Mouse (Mus musculus) stomach, embryonic 15.5 days (tissue): ENCODE data around the gene Mrgprd. TPM values are rescaled to one million over a fixed set of nuclear protein-coding genes. Genes with fewer than 3 reads are reported as not detected.

Experiments
- ATAC-seq: fragments of 200-750 bp; cut with Nextera tagmentation; 2 replicates; pipeline ENCODE4 v1.8.0; 2017; ENCODE audit warnings: low read depth, moderate number of reproducible peaks, moderate TSS enrichment; ENCODE audit not compliant: insufficient read depth, low FRiP score
- H3K27ac ChIP-seq: fragments of 300-500 bp; sonication (generic); 2 replicates; pipeline ENCODE4 v1.5.1; 2015; ENCODE audit warnings: mild to moderate bottlenecking, inconsistent platforms
- H3K27me3 ChIP-seq: fragments of 300-500 bp; sonication (generic); replicated peaks from 2 replicates; pipeline ENCODE4 v1.6.1; 2015; ENCODE audit warnings: inconsistent platforms
- H3K36me3 ChIP-seq: fragments of 300-500 bp; sonication (generic); 2 replicates; pipeline ENCODE4 v1.6.1; 2015; ENCODE audit warnings: inconsistent platforms
- H3K4me1 ChIP-seq: fragments of 300-500 bp; sonication (generic); 2 replicates; pipeline ENCODE4 v1.6.1; 2015; ENCODE audit warnings: inconsistent platforms
- H3K4me2 ChIP-seq: fragments of 300-500 bp; sonication (generic); 2 replicates; pipeline ENCODE4 v1.6.1; 2015; ENCODE audit warnings: mild to moderate bottlenecking, inconsistent platforms
- H3K4me3 ChIP-seq: fragments of 300-500 bp; sonication (generic); replicated peaks from 2 replicates; pipeline ENCODE4 v1.5.1; 2015; ENCODE audit warnings: inconsistent platforms
- H3K9ac ChIP-seq: fragments of 300-500 bp; sonication (generic); 2 replicates; pipeline ENCODE4 v1.6.1; 2015; ENCODE audit warnings: inconsistent platforms
- H3K9me3 ChIP-seq: fragments of 300-500 bp; sonication (generic); 2 replicates; pipeline ENCODE4 v1.6.1; 2016; ENCODE audit warnings: inconsistent platforms
- WGBS: fragments of 180-500 bp; shearing (Covaris S2); methylation state at CpG from one replicate; pipeline ENCODE4 v1.1.7; 2015; 5-methylcytosine and 5-hydroxymethylcytosine counted together
- polyA plus RNA-seq: library from polyadenylated mRNA; unstranded; fragments of >200 nt; fragmentation: Nextera tagmentation; extraction: Ambion mirVana; gene quantifications from 2 replicates; pipeline ENCODE4 v1.2.1, GENCODE M21; 2015

Gene Mrgprd
- polyA plus RNA-seq, 1 experiment from 2014 or later = not detected

DNA sequence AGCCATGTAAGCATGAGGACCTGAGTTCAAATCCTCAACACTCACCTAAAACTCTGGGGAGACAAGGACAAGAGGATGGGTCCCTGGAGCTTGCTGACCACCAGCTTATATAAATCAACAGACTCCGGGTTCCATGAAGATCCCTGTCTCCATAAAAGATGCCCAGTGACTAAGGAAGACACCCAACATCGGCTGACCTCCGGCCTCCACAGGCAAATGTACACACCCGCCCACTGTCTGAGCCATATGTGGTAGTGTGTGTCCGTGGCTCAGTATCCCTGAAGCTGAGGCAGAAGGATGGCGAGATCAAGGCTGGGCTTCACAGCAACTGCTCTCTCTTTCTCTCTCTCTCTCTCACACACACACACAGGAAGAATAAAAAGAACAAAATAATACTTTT lies 19.3 kb downstream of the Mrgprd start:
- H3K4me2 ChIP-seq = no peak overlapping the region
- no peak overlapping the region for H3K9ac ChIP-seq
- H3K27ac ChIP-seq = no peak overlapping the region
- H3K4me1 ChIP-seq = peaks cover 15% of the 10 kb centered on the region; the same call in 1 of the 2 replicates
- H3K27me3 ChIP-seq = no peaks in the 10 kb centered on the region
- H3K9me3 ChIP-seq = no peaks in the 10 kb centered on the region
- WGBS = 82% methylated on average over 6 of the region's 6 CpGs
- no peak for ATAC-seq
- H3K4me3 ChIP-seq = no peak overlapping the region
- H3K36me3 ChIP-seq = no peaks in the 10 kb centered on the region

DNA sequence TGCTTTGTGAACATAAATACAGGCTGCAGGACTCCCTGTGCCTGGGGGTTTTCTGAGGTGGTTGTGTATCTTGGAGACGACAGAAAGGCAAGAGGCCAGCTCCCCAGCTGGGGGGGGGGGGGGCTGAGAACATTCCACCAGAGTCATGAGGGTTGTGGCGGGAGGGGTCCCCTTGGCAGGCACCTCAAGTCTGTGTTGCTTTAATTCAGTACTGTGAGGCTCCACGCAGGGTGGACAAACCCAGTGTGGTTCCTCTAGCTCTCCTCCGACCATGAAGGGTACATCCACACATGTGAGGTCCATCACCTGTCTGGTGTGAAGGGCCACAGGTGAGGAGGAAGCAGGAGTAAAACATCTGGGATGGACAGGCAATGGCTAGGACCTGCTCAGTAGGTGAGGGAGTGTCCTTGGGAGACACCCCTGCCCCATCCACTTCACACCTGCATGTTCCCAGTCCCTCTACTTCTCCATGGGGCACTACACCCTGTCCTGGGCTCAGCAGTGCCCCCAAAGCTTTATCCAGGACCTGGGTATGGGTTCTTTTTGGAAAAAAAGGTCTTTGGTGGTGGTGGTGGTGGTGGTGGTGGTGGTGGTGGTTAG lies 19.9 kb downstream of the Mrgprd start:
- 51% methylated on average over 4 of the region's 4 CpGs for WGBS
- Histone ChIP-seq H3K9ac (no peak overlapping the region), H3K27ac (no peak overlapping the region), H3K4me1 (peaks cover 15% of the 10 kb centered on the region; the same call in 1 of the 2 replicates), H3K4me3 (no peak overlapping the region), H3K4me2 (no peak overlapping the region), H3K36me3 (no peaks in the 10 kb centered on the region), H3K27me3 (no peaks in the 10 kb centered on the region), H3K9me3 (no peaks in the 10 kb centered on the region)
- ATAC-seq = no peak

DNA sequence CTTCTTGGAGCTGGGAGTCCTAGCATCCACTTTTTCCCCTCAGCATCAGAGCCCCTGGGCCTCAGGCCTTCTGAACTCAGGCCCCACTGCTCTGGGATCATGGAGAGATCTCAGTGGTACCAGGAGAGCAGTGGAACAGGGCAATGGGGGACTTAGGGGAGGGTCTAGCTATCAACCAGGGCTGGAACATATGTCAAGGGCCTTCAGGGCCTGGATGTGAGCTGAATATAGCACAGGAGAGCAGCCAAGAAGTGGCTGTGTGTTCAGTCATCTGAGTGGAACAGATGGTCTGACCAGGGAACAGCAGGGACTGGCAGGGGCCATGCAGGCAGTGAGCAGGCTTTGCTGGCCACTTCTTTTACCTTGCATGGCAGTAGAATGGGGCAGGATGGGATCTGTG lies 20.6 kb downstream of the Mrgprd start:
- Histone ChIP-seq H3K9ac (no peak overlapping the region), H3K27me3 (no peaks in the 10 kb centered on the region), H3K4me1 (peaks cover 10% of the 10 kb centered on the region; the same call in 1 of the 2 replicates), H3K9me3 (no peaks in the 10 kb centered on the region), H3K4me2 (no peak overlapping the region), H3K36me3 (no peaks in the 10 kb centered on the region), H3K4me3 (no peak overlapping the region), H3K27ac (no peak overlapping the region)
- no peak for ATAC-seq

DNA sequence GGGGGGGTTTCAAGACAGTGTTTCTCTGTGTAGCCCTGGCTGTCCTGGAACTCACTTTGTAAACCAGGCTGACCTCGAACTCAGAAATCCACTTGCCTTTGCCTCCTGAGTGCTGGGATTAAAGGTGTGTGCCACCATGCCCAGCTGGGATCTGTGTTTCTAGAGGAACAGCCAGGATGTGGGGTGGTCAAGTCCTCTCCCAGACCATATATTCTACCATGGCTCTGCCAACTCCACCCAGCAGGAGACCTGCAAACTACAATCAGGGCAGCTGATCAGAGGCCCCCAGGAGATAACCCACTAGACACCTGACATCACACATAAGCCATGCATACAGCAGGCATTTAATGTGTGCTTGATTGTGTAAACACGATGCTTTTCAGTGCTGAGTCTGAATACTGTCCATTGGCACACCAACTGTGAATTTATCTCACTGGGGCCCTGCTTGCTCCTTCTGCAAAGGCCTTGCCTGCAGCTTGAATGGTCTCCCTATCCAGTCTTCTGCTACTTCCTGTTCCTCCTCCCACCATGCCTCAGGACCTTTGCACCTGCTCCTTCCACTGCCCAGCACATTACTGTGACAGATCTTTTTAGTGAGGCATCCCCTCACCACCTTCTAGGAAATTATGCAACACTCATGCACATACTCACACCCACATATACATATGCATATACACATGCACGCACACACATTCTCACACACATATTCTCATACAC lies 21.1 kb downstream of the Mrgprd start:
- Histone ChIP-seq H3K4me1 (peaks cover 10% of the 10 kb centered on the region; the same call in 1 of the 2 replicates), H3K4me2 (no peak overlapping the region), H3K9ac (no peak overlapping the region), H3K27me3 (no peaks in the 10 kb centered on the region), H3K36me3 (no peaks in the 10 kb centered on the region), H3K4me3 (no peak overlapping the region), H3K9me3 (no peaks in the 10 kb centered on the region), H3K27ac (no peak overlapping the region)
- 90% methylated on average over 3 of the region's 3 CpGs for WGBS
- no peak for ATAC-seq

DNA sequence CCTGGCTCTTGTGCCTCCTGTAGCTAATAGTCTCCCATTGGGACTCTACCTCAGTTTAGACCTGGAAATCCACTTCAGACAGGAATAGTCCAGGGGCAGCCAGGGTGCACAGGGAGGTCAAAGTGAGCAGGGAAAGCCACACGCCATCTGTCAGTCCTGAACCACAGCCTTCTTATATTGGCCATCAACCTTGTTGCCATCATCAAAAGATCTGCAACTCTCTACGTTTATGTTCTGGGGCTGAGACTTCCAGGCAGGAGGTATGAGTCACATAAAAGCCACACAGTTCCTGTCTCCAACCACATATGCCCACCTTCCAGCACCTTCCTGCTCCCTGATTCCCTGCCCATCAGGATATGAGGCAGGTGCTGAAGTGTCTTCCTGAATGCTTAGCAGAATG lies 23.3 kb downstream of the Mrgprd start:
- Histone ChIP-seq H3K4me2 (no peak overlapping the region), H3K9ac (no peak overlapping the region), H3K36me3 (no peaks in the 10 kb centered on the region), H3K9me3 (no peaks in the 10 kb centered on the region), H3K27ac (no peak overlapping the region), H3K27me3 (no peaks in the 10 kb centered on the region), H3K4me1 (0 out of 2 replicates have a peak, but pooled peaks cover 1% of the 10 kb centered on the region), H3K4me3 (no peak overlapping the region)
- ATAC-seq = no peak
- WGBS = 65% methylated on average over 2 of the region's 2 CpGs

DNA sequence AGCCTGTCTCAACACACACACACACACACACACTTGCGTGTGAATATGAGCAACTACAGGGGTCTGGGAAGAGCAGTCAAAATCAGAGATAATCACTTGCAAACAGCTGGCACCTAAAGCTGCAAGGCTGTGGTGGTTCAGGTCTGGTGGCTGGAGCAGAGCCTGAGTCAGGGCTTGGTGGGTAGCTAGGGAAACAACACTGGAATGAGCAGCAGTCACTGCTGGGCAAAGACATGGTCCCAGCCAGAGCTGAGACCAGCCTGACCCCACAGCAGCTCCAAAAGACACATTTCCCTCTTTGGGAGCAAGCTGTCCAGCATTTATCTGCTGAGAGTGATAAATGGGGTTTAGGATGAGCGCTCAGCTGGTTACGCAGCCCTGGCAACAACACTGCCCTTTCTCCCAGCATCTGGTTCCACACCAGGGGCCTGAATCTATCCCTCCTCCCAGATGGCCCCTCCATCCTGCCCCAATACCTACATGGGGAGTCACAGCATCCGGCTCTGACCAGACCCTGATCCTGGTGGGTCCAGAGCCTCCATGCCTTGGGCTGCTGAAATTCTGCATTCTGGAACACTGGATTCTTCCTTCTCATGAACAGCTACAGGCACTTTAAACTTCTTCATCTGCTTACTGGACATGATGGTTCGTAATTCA lies 25.7 kb downstream of the Mrgprd start:
- Histone ChIP-seq H3K9me3 (no peaks in the 10 kb centered on the region), H3K4me1 (no peaks in the 10 kb centered on the region), H3K9ac (no peak overlapping the region), H3K4me2 (no peak overlapping the region), H3K4me3 (no peak overlapping the region), H3K27me3 (no peaks in the 10 kb centered on the region), H3K36me3 (no peaks in the 10 kb centered on the region), H3K27ac (no peak overlapping the region)
- ATAC-seq = no peak
- WGBS = 75% methylated on average over 5 of the region's 5 CpGs

Other genes with a start within 250 kb of the Mrgprd start
- 0.94 and 0.95 TPM in 2 replicates for gene 1810010D01Rik, start 106.7 kb upstream of the Mrgprd start, polyA plus RNA-seq
- 9.1 and 10.3 TPM in 2 replicates for gene Tpcn2, start 30.8 kb upstream of the Mrgprd start, polyA plus RNA-seq
- 2.8 and 4.5 TPM in 2 replicates for gene Mrgprf, start 14.0 kb upstream of the Mrgprd start, polyA plus RNA-seq